Mouse (Mus musculus) bone marrow macrophage, adult 2 months (primary cell): ENCODE results near the gene Klhdc8a.

ENCODE experiments used
- CTCF ChIP-seq: IDR thresholded peaks from 2 replicates; pipeline ENCODE4 v1.5.1; 2012; ENCODE audit warnings: low read depth, mild to moderate bottlenecking, low read length, moderate library complexity
- POLR2A ChIP-seq: IDR thresholded peaks from 2 replicates; pipeline ENCODE4 v1.6.1; 2012; ENCODE audit warnings: mild to moderate bottlenecking, low read depth, low read length, borderline replicate concordance

DNA sequence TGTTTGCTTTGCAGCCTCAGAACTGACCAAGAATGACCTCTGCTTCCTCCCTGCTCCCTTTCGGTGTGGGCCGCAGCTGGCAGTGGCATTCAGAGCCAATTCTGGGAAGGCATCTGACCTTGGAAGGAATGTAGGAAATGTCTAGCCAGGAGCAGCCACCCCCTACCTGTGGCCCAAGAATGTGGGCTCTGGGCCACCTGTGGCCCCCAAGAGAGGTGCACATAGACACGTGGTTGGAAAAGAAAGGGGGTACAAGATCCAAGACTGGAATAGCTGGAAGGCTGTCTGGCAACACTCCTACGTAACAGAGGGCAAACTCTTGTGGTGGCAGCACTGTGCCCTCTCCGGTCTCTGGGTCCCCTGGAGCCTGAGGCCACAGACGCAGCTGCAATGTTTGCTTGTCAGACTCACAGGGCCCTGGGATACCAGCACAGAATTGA is 56.8 kb downstream of the Klhdc8a start:
- TF ChIP-seq CTCF (no peak), POLR2A (no peak)
